Mouse (Mus musculus) CD8-positive naive resting alpha-beta T cell, adult 2 months (primary cell): Measurements from ENCODE around the gene Esyt1.
"Not testable (repeated sequence)": the region's sequence is repeated elsewhere in the genome, so short reads cannot be mapped to it uniquely, and the experiment has no call there.

Experiments
- DNase-seq, 2 experiments: peaks; one replicate each; pipeline ENCODE4 v3.0.0; 2022; ENCODE audit warnings: low read depth in 2 of 2, low spot score in 2 of 2

Esyt1 gene

DNA sequence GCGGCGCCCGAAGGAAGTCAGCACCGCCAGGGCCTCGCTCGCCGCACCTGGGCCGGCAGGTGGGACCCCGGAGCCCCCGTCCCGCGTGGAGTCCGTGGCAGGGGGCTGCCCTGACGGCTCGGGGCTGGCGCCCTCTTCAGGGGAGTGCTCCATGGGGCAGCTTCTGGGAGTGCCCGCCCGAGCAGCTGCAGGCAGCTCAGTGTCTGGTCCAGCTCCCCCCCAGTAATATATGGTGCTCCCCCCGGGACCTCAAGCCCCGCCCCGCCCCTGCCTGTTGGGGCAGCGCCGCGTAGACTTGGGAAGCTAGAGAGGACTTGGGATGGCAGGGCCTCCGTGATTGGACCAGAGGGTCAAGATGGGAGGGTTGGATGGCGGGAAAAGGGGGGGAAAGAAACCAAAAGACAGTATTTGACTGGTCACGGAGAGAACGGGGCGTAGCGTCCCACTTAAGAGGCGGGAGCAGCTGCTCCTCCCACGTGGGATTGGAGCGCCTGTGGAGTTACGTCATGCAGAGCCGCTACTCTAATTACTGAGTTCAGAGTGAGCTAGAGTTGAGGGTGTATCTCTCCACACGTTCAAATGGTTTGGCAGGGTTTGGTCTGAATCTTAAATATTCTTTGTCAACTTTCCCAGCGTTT lies at the start of gene Esyt1:
Gene Esyt1 (minus strand): TSS at position 201 of the 638 bp plus-strand sequence.
- peak; percentile 89 to 90 for DNase-seq

DNA sequence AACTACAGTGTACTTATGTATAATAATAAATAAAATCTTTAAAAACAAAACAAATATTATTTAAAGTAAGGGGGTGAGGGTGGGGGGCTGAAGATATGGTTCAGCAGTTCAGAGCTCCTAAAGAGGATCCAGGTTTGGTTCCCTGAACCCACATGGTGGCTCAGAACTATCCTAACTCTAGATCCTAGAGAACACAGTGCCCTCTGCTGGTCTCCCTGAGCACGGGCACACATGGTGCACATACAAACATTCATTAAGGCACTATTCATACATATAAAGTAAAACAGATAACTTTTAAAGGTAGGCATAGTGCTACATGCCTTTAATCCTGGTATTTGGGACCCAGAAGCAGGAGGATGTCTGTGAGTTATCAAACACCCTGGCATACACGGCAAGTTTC lies 49.4 kb upstream of the Esyt1 start:
- DNase-seq: no peak

DNA sequence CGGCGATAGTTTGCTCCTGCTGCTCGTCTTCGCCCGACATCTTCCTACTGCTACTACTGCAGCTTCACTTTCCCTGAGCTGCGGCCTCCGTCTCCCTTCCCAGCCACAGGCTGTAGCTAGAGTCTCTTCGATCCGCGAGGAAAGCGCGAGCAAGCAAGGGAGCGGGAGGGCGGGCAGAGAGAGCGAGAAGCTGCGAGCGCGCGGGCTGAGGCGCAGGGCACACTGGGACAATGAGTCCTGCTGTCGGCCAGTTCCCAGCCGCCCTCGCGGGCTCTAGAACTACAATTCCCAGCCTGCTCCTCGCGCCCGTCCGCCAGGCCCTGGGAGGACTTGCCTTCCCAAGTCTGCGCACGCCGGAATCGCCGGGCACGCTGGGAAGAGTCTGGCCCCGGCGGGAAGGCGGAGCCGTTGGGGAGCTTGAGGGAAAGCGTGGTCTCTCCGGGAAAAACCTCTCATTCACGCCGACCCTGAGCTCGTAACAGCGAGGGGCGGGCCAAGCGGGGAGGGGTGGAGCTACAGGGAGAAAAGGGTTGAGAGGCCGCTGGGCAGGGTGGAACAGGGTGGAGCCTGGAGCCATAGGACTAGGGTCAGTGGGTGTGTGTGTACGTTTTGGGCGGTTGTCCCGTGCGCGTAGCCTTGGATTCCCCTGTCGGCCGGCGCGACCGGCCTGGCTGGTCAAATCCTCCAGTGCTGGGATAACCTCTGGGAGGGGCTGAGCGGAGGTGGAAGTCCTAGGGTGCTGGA lies 40.3 kb upstream of the Esyt1 start, which contains the start of gene Pa2g4:
Gene Pa2g4 (minus strand): TSS at position 200 of the 744 bp plus-strand sequence.
- peak; percentile 86 to 92 for DNase-seq

DNA sequence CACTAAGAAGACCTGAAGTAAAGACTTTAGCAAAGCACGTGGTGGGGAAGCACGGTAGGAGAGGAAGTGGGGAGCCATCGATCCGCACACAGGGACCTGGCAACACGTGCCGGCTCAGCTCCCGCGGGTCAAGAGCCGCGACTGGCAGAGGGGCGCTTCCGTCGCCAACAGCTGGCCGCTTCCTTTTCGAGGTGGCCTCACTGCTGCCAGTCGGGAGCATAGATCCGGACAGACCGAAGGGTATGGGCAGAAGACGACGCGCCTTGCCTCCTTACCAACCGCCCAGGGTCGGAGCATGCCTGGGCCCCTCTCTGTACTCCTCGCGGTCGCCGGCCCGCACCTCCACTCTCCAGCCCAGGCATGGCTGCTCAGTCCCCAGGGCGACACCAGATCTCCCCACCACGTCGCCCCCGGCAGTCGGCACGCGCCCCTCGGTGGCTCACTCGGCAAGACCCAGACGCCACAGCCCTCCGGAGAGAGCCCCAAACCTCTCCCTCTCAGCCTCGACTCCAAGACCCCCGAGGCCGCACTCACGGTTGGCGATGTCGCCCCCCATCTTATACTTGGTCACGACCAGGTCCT lies 39.6 kb upstream of the Esyt1 start:
- DNase-seq: peak in 1 of 2 experiments; percentile 19

DNA sequence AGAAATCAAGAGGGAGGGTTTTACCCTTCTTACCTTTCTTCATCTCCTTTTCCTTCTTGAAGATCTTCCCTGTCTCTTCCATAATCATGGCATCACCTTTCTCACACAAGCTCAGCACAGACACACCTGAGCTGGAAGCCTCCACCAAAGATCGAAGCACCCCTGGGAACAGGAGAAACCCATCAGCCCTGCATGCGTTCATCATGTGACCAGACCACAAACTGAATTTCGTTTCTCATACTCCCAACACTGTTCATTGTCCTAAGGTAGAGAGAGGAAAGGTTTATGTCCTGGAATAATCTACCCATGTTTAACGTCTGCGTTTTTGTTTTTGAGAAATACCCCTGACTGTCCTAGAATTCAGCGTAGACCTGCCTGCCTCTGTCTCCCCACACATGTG lies 37.9 kb upstream of the Esyt1 start:
- DNase-seq: no peak

DNA sequence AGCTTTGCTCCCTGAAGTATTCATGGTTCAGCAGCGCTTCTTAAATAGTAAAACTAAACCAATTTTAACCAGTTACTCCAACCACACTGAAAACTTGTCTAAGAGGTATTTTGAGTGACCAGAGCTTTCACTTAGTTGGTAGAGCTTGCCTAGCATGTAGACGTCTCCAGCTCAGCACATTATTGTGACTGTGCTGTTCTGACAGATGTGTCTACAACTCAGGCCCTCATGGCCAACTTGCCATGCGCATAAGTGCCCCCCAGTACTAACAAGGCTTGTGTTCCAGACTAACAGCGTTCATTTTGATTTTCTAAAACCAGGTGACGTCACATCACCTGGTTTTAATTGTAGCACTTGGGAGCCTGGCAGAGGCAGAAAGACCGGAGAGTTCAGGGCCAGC lies 31.3 kb upstream of the Esyt1 start:
- DNase-seq: no peak

DNA sequence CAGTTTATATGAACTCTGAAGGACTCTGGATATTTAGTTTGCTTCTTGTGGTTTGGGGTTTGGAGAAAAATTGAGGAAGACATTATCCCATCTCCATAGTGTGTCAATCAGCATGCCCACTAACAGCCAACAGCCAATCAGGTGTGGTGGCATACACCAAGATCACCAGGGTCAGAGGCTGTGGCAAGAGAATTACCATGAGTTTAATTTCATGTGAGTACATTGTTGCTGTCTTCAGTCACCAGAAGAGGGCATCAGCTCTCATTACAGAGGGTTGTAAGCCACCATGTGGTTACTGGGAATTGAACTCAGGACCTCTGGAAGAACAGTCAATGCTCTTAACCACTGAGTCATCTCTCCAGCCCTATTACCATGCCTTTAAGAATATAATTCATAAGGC lies 30.6 kb upstream of the Esyt1 start:
- no peak for DNase-seq

DNA sequence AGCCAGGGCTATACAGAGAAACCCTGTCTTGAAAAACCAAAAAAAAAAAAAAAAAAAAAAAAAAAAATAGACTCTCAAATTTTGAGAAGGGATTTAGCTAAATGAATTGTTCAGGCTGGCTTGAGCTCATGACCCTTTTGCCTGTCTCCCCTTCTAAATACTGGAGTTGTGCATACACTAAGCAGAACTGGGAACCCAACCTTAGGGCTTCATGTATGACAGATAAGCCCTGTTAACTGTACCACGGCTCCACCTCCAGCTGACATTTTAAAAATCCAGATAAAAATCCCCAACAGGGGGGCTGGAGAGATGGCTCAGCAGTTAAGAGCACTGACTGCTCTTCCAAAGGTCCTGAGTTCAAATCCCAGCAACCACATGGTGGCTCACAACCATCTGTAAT lies 29.9 kb upstream of the Esyt1 start:
- DNase-seq: not testable (repeated sequence)

DNA sequence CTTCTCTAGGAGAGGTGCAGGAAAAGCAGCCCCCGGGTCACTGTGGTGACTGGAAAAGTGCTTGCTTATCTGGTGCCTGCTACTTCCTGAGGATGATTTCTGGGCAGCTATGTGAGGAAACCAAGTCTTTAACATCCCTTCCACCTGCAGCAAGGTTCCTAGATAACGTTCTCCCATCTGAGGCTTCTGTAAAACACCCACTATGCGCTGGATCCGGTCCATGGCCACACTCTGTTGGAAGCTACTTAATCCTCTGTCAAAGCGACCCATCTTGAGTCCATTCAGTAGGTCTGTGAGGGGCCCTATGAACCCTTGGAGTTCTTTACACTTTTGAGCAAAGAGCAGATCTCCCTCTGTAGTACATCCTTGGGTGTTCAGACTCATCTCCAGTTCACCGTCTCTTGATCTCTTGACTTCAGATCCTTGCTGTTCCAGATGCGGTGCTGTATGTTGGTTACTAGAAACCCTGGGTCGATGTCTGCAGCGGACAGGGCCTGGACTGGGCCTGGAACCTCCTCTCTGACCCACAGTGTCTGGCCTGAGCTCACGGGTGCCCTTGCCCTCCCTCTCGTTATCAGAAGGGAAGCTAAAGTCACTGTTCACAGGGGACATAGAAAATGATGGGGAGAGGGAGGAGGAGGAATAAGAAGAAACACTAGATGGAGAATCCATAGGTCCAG lies 24.6 kb upstream of the Esyt1 start:
- DNase-seq: not testable (repeated sequence)

DNA sequence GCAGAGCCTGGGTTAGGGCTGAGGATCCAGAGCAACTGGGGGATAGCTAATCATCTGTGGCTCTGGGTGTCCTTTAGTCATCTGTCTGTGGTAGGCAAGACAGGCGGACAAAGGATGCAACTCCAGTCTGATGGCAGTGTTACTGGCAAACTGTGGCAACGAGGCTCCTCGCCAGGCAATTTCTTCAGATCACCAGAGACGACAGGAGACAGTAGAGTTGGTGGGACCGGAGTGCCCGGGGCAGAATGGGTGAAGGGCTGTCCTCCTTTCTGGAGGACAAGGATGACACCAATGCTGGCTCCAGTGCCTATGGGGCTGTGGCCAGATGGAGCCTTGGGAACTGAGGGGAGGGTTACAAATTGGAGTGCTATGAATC lies 24.0 kb upstream of the Esyt1 start:
- DNase-seq: not testable (repeated sequence)

DNA sequence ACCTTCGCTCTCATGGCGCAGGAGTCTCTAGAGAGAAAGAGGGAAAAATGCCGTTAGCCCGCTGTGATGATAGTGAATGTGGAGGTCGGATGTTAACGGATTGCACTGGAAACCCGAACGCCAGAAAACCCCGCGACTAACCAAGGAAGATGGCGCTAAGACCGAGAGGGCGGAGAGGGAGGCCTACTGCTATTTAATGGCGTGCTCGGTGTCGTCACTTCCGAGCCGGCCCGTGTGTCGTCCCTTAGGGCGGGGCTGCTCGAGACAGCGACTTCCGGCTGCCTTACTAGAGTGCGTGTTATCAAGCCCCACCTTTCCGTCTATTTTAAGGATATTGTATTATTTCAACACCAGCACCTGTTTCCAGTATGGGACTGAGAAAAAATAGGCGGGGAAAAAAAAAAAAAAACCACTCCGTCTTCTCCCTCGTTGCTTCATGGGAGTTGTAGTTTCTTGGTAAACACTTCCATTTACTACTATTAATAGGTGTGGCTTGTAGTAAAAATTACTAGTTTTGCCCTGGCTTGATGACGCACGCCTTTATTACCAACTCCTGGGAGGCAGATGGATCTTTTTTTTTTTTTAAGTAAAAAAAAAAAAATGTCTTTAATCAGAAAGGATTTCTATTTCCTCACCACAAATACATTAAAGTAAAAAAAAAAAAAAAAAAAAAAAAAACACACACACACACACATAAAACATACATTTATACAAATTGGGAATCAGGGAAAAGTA lies 23.4 kb upstream of the Esyt1 start, which contains the start of gene Rpl41:
Gene Rpl41 (minus strand): TSS at position 359 of the 735 bp plus-strand sequence.
- peak; percentile 90 to 93 for DNase-seq

DNA sequence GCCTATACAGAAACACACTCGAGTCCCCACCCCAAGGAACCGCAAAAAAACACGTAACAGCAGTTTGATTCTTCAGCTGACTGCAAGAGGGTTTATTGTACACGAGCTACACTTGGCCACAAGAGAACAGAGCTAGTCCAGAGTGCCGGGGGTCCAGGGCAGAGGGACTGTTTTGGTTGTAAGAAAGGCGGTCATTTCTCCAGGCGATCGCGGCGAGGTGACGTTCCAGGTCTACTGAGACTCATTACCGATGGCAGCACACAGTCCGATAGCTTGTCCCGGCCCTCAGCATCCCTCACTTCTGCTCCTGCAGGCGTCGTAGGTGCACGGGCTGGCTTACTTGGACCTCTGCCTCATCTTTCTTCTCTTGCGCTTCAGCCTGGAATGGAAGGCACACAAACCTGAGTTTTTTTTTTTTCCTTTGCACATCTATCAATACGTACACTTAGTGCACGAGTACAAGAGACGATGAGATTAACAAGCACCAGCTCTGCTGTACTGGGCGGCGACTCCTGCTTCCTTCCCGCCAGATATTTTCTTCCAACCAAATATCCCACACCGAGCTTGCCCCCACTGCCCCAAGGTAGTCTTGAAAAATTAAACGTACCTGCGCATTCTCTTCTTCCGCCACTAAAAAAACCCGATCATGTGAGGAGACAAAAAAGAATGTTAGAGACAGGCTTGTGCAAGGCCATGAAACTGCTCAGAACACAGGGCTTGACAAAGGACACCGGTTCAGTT lies 22.6 kb upstream of the Esyt1 start:
- not testable (repeated sequence) for DNase-seq

DNA sequence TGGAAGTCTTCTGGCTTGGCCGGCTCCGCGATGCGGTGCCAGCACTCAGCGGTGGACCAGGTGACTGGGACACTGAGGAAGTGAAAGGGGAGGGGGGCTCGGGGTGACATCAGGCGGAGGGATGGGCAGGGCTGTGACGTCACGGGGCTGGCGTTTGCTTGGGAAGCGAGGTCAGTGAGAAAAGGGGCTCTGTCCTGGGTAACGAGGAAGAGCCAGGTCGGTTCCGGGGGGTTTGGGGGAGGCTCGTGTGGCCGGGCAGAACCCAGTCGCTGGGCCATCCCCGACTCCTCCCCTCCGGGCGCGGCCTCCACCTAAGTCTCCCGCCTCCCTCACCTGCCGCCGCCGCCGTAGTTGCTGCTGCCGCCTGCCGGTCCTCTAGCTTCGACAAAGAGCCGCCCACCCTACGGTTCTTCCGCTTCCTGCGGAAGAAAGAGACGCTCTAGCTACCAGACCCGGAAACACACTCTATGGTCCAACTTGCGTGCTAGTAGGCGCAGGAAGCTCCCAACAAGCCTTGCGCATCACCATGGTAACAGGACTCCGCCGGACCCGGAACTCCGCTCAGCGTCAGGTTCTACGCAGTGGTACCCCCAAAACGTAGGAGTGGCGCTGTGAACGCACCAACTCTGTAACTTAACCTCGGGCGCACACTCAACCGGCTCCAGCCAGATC lies 21.8 kb upstream of the Esyt1 start, which contains the start of gene Zc3h10:
Gene Zc3h10 (minus strand): TSS at position 414 of the 672 bp plus-strand sequence.
- DNase-seq: peak; percentile 93 to 95

DNA sequence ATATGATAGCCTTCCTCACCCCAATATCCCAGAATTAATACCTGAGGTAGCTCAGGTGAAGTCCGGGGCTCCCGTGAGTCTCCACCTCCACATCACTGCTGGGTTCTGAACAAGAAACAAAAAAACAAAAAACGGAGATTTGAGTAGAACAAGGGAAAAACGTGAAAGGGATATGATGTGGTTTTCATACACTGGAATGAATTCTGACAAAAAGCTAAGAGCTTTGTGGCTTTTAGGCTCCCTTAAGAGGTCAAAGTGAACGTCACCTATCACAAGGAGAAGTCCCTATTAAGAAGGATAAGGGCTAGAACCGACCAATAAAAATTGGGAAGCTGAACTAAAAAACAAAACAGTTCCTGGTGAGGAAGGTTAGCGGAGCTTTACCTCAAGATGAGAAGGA lies 21.1 kb upstream of the Esyt1 start:
- DNase-seq: no peak

DNA sequence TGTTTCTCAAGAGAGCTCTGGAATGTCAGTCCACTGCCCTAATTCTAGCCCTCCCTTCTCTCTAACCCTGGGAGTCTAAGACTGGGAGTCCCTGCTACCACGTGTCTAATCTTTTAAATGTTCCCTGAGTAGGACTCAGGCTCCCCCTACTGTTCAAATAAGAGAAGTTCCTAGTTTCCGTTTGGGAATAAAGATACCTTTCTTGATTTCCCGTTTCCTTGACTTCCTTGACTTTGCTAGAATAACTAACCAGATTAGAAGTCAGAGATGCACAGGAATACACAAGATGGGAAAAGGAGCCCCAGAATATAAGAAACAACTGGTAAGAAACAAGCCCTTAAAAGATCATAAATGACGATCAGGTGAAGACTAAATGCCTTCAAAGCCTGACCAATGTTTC lies 20.7 kb upstream of the Esyt1 start:
- DNase-seq: peak in 1 of 2 experiments; percentile 33

DNA sequence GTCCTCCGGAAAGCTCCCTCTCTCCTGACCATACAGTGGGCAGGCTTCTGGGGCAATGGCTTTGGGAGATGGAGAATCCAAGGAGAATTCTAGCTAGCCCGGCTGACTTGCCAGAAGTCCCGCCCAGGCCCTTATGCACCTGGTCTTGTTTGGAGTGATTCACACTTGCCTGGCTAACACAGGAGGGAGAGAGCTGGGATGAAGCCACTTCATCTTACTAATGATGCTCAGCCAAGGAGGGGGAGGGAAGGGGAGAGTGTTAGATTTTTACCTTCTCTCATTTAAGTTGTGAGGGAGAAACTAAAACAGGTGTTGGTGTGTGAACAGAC lies 19.9 kb upstream of the Esyt1 start:
- DNase-seq: no peak

DNA sequence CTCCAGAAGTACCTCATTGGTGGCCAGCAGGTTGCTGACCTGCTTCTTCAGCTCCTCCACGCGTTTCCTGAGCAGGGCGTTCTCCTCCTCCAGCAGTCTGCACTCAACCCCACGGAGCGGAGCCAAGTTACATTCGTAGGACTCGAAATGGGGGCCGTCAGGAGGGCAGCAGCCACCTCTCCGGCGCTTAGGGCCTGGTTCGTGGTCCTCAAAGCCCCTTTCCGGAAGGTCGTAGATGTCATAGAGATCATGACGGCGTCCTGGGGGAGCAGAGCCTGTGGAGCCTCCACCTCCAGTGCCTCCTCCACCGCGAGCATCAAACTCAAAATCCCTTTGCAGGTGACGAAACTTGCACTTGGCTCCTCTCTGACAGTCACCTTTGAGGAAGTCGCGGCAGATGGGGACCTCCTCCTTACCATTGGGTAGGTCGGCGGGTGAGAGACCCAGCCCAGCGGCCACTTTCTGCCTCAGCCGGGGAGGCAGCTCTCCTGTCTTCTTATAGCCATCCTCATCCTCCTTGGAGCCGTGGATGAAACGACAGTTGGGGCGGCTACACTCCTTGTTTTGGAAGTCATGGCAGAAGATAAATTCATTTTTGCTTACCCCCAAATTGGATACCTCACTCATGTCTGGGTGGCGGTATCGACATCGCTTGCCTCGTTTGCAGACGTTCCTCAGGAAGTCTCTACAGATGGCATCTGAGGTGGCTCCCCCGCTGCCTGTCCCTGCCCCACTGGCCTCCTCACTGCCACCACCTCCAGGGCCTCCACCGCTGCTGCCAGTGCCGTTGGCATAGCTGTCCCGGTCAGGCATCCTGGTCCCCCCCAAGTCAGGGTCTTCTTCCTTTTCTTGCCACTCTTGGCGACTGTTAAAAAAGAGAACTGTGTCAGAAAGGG lies 19.3 kb upstream of the Esyt1 start:
- DNase-seq: no peak

DNA sequence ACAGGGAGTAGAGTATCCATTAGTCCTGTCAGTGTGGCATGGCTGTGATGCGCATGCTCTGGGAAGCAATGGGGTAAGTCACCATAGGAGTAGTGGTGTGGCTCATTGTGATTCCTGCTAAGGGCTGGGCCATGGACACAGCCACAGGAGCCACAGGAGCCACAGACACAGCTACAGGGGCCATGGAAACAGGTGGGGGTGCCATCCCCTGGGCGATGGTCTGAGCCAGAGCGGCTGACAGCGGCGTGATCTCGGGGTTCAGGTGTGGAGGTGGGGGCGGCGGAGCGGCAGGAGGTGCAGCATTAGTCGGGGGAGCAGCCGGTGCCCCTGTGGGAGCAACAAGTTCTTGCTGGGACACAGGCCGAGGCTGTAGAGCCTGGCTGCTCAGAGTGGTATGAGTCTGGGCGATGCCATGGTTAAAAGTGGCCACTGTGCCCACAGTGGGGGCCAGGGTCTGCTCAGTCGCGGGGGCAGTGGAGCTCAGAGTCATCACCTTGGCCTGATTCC lies 18.5 kb upstream of the Esyt1 start:
- no peak for DNase-seq

DNA sequence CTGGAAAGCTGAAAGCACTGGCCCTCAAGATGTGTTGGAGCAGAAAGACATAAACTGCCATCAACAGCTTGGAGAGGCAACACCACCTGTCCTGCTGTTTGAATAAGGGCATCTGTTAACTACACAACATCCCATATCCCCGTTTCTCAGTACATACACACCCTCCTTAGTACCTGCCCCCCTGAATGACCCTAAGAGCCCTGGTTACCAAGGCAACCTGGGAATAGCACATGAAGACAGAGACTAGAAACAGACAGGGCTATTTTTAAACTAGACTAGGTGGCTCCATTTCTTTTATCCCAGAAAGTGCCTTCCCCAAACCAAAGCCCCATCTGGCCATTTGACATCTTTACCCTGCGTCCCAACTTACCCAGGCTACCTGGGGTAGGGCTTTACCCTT lies 17.4 kb upstream of the Esyt1 start:
- no peak for DNase-seq
